Mouse (Mus musculus): ENCODE data around the gene Pmpca. TPM values are rescaled to one million over a fixed set of nuclear protein-coding genes. Genes with fewer than 3 reads are reported as not detected.

Gene Pmpca
- 118 TPM for polyA plus RNA-seq (2017; shearing (Covaris generic))

DNA sequence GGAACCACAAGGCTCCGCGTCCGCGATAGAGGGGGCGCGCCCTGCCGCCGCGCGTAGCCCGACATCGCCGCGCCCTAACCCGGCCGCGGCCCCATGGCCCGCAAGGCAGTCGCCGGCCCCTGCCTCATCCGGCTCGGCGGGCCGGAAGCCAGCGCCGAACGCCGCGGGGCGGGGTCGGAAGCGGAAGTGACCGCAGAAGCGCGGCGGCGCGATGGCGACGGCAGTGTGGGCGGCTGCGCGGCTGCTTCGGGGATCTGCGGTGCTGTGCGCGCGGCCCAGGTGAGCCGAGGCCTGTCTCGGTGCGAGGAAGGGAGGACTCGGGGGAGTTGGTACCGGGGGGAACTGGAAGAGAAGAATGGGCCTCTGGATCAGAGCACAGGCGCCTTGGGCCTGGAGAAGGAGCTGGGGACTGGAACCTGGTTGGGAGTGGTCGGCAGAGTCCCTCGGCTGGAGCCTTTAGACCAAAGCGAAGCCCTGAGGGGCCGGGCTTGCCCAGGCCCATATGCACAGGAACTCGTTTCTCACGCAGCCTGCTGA, at the start of gene Pmpca, which contains the start of gene Entr1:
Gene Pmpca, plus strand, starts transcription at position 186 of the 537 bp plus-strand sequence.
Gene Entr1, minus strand, starts transcription at position 163 of the 537 bp plus-strand sequence.

DNA sequence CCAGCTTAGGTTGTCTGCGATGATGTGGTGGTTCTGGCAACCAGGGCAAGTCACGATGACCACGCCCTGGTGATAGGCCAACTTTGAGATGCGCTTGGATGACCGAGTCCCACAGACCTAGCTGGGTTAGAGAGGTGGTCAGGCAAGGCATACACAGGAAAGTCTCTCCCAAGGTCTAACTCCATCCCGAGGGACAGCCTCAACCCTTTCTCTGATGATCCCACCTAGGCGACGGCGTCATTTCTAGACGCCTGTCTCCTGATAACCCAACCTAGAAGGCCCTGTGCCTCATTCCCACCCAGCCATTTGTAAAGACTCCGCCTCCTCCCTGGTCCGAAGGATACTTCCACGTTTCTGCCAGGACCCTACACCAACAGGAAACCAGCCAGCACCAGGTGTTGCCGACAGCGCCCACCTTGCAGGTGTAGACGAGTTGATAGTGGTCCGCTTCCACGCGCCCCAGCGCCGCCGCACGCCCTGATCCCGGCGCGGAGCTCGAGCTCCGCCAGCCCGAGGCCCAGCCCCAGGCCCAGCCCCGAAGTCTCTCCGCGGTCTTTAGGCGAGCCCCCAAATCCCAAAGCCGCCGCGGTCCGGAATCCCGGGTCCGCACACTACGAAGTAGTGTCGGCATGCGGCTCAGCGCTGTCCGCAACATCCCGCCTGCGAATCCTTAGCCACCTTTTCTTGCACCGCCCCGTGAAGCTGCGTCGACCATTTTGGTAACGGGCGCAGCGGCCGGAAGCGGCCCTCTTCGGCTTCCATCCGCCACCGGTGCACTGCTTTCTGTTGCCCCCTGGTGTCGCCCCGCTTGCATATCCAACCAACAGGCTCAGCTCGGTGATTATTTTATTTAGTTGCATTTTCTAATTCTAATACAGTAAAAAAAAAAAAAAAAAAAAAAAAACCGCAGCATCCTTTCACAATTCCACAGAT, 37.5 kb upstream of the Pmpca start, which contains the start of gene Dnlz:
Gene Dnlz, minus strand, starts transcription at position 753 of the 933 bp plus-strand sequence.

DNA sequence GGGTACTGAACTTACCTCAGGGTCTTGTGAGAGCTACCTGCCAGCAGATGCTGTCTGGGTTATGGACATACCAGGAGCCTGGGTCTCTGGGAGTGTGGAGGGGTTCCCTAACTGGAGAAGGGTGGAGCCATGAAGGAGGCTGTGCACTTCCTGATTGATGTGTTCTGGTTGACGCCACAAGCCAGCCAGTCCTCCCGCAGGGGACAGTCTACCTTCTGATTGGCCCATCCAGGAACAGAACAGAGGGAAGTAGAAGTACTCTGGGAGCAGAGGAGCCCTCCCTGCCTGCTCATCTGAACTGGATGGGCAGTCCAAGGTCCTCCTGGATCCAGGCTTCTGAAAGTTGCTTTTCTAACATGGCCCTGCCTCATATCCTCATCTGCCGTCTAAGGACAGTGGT, 28.4 kb upstream of the Pmpca start, which contains the start of gene Card9:
Gene Card9, minus strand, starts transcription at position 147 of the 400 bp plus-strand sequence.

GRCm38 (mm10) chr2:26380131-26380771, 8.9 kb upstream of the Pmpca start, which contains the start of gene Snapc4:
Gene Snapc4 (minus strand): TSS chr2:26380653.

DNA sequence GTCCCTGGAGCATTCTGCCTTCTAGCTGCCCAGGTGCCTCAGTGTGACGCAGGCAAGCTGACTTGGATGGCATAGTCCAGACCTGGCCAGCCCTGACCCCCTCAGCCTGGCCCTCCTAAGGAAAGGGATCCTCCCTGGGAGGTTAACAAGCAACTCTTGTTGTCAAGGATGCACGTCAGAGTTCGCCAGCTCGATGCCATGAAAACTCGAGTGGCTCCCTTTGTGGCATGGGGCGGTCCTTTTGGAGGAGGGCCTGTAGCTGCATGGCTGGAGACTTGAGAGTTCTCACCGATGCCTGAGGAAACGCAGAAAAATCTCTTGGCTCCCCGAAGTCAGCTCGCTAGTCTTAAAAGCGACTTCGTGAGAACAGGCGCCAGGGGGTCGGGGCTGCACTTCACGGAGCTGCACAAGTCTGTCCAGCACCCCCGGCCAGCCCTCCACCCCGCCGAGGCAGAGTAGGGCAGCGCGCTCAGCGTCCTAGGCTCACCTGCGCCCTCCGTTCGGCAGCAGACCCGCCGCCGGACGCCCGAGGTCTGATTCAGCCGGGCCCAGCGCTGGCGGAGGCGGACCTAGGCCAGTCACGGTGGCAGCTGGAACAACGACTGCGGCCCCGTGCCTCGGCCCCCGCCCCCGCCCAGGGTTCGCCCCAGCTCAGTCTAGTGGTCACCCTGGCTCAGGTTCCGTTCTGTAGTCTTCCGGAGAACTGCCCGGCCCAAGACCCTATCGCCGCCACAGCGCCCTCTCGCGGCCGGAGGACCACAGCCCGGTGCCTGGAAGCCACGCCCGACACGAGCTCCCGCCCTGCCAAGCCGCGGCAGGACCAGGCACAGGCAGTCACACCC, 19.6 kb downstream of the Pmpca start, which contains the start of gene Inpp5e:
Gene Inpp5e, minus strand, starts transcription at position 689 of the 842 bp plus-strand sequence.

DNA sequence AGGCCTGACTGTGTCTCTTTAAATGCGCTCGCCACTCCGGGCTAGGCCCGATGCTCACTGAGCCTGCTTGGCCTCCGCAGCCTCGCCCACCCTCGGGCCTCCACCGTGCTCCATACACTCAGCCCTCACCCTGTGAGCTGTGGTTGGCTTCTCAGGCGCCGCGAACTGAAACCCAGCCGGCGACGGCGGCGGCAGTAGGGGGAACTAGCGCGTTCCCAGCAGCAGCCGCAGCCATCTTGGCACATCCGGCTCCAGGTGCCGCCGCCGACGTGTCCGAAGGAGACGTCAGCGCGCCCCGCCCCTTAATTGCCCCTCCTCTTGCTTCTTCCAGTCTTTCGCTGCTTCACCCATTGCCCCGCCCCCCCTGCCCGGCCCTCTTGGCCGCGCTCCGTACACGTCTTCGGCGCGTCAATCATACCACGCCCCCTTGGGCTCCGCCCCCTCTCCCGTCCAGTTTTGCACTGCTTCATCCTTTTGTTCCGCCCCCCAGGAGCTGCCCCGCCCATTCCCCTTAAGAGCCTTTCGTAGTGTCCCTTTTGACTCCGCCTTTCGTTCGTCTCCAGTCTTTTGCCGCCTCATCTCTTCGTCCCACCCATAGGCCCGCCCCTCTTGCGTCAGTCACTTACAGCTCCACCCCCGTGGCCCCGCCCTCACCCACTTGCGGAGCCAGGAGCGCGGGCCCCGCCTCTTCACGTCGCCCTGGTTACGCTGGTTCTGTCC, 56.0 kb downstream of the Pmpca start, which contains the start of gene Sec16a:
Gene Sec16a, minus strand, starts transcription at position 271 of the 720 bp plus-strand sequence.

Other genes with a start within 250 kb of the Pmpca start
- not detected for gene Lhx3, start 181.1 kb upstream of the Pmpca start, polyA plus RNA-seq (2017; shearing (Covaris generic))
- gene Qsox2, start 151.8 kb upstream of the Pmpca start, polyA plus RNA-seq (2017; shearing (Covaris generic)): 2.9 TPM
- not detected for gene Ccdc187, start 94.8 kb upstream of the Pmpca start, polyA plus RNA-seq (2017; shearing (Covaris generic))
- 8.8 TPM for gene Gpsm1, start 73.8 kb upstream of the Pmpca start, polyA plus RNA-seq (2017; shearing (Covaris generic))
- gene Dnlz, start 37.2 kb upstream of the Pmpca start, polyA plus RNA-seq (2017; shearing (Covaris generic)): 16.5 TPM
- gene Card9, start 28.4 kb upstream of the Pmpca start, polyA plus RNA-seq (2017; shearing (Covaris generic)): 3.7 TPM
- gene Snapc4, start 8.7 kb upstream of the Pmpca start, polyA plus RNA-seq (2017; shearing (Covaris generic)): 53.5 TPM
- 55.7 TPM for gene Entr1, start within 50 bp of the Pmpca start, polyA plus RNA-seq (2017; shearing (Covaris generic))
- gene Inpp5e, start 19.9 kb downstream of the Pmpca start, polyA plus RNA-seq (2017; shearing (Covaris generic)): 28.3 TPM
- gene Sec16a, start 55.9 kb downstream of the Pmpca start, polyA plus RNA-seq (2017; shearing (Covaris generic)): 72.4 TPM
- gene Notch1, start 127.3 kb downstream of the Pmpca start, polyA plus RNA-seq (2017; shearing (Covaris generic)): 22.0 TPM
- 0.66 TPM for gene Egfl7, start 190.7 kb downstream of the Pmpca start, polyA plus RNA-seq (2017; shearing (Covaris generic))
- not detected for gene Gm20532, start 197.3 kb downstream of the Pmpca start, polyA plus RNA-seq (2017; shearing (Covaris generic))
- 10.2 TPM for gene Agpat2, start 215.1 kb downstream of the Pmpca start, polyA plus RNA-seq (2017; shearing (Covaris generic))
- 3.2 TPM for gene Fam69b, start 239.1 kb downstream of the Pmpca start, polyA plus RNA-seq (2017; shearing (Covaris generic))

Measured in inflammation-experienced regulatory T-cells, adult 16 weeks (primary cell).